Mouse (Mus musculus): ENCODE measurements around the gene C1qtnf2. TPM values are rescaled to one million over a fixed set of nuclear protein-coding genes. Genes with fewer than 3 reads are reported as not detected.

C1qtnf2 gene
- polyA plus RNA-seq, 1 experiment, result not detected

GRCm38 (mm10) chr11:43531619-43532018 lies 57.5 kb downstream of the C1qtnf2 start:
- TF ChIP-seq CTCF (IDR thresholded peaks at IDR 0.05; ENCODE audit: low read depth, low read length) (no peak), POLR2A (IDR thresholded peaks at IDR 0.05; ENCODE audit: insufficient read depth, low read length) (no peak), EP300 (IDR thresholded peaks at IDR 0.05; ENCODE audit: insufficient read depth, low read depth, low read length) (no peak)
- Histone ChIP-seq H3K27me3 (ENCODE audit: control insufficient read depth, insufficient read depth, low read length, poor library complexity, severe bottlenecking) (no peaks in the 10 kb centered on the region), H3K9me3 (replicated peaks; ENCODE audit: control insufficient read depth, insufficient read depth, low read length, poor library complexity, severe bottlenecking) (no peaks in the 10 kb centered on the region), H3K9ac (ENCODE audit: low read depth, poor library complexity, severe bottlenecking) (no peak overlapping the region), H3K36me3 (ENCODE audit: control insufficient read depth, insufficient read depth, low read length, poor library complexity, severe bottlenecking) (no peaks in the 10 kb centered on the region), H3K27ac (ENCODE audit: insufficient read depth, low read length) (no peak overlapping the region), H3K4me1 (ENCODE audit: control insufficient read depth, insufficient read depth, low read length) (peaks cover 2% of the 10 kb centered on the region), H3K4me3 (ENCODE audit: low read depth, low read length) (no peak overlapping the region)

- H3K27ac ChIP-seq (ENCODE audit: insufficient read depth, low read length), result no peak overlapping the region
- no peak for TF ChIP-seq EP300 (IDR thresholded peaks at IDR 0.05; ENCODE audit: insufficient read depth, low read depth, low read length)
- TF ChIP-seq POLR2A (IDR thresholded peaks at IDR 0.05; ENCODE audit: insufficient read depth, low read length), result no peak
- TF ChIP-seq CTCF (IDR thresholded peaks at IDR 0.05; ENCODE audit: low read depth, low read length), result no peak
- H3K27me3 ChIP-seq (ENCODE audit: control insufficient read depth, insufficient read depth, low read length, poor library complexity, severe bottlenecking), result no peaks in the 10 kb centered on the region
- peaks cover 2% of the 10 kb centered on the region for H3K4me1 ChIP-seq (ENCODE audit: control insufficient read depth, insufficient read depth, low read length)
- no peak overlapping the region for H3K9ac ChIP-seq (ENCODE audit: low read depth, poor library complexity, severe bottlenecking)
- H3K4me3 ChIP-seq (ENCODE audit: low read depth, low read length), result no peak overlapping the region
- H3K36me3 ChIP-seq (ENCODE audit: control insufficient read depth, insufficient read depth, low read length, poor library complexity, severe bottlenecking), result no peaks in the 10 kb centered on the region
- no peaks in the 10 kb centered on the region for H3K9me3 ChIP-seq (replicated peaks; ENCODE audit: control insufficient read depth, insufficient read depth, low read length, poor library complexity, severe bottlenecking)
Observed at GRCm38 (mm10) chr11:43537074-43537473, 63.0 kb downstream of the C1qtnf2 start.

- Histone ChIP-seq H3K9ac (ENCODE audit: low read depth, poor library complexity, severe bottlenecking) (no peak overlapping the region), H3K9me3 (replicated peaks; ENCODE audit: control insufficient read depth, insufficient read depth, low read length, poor library complexity, severe bottlenecking) (no peaks in the 10 kb centered on the region), H3K4me3 (ENCODE audit: low read depth, low read length) (no peak overlapping the region), H3K27me3 (ENCODE audit: control insufficient read depth, insufficient read depth, low read length, poor library complexity, severe bottlenecking) (no peaks in the 10 kb centered on the region), H3K27ac (ENCODE audit: insufficient read depth, low read length) (no peak overlapping the region), H3K36me3 (ENCODE audit: control insufficient read depth, insufficient read depth, low read length, poor library complexity, severe bottlenecking) (no peaks in the 10 kb centered on the region), H3K4me1 (ENCODE audit: control insufficient read depth, insufficient read depth, low read length) (peaks cover 2% of the 10 kb centered on the region)
- no peak for TF ChIP-seq POLR2A (IDR thresholded peaks at IDR 0.05; ENCODE audit: insufficient read depth, low read length)
- TF ChIP-seq CTCF (IDR thresholded peaks at IDR 0.05; ENCODE audit: low read depth, low read length), result no peak
- no peak for TF ChIP-seq EP300 (IDR thresholded peaks at IDR 0.05; ENCODE audit: insufficient read depth, low read depth, low read length)
Observed at GRCm38 (mm10) chr11:43539863-43540262, 65.8 kb downstream of the C1qtnf2 start.

Other genes starting within 250 kb of the C1qtnf2 start
- 200 and 202 TPM in 2 replicates for gene Pttg1, start 48.0 kb upstream of the C1qtnf2 start, polyA plus RNA-seq (2011; ENCODE audit: insufficient read depth, insufficient read length, low read depth, missing spikeins)
- gene Slu7, start 40.5 kb upstream of the C1qtnf2 start, polyA plus RNA-seq (2011; ENCODE audit: insufficient read depth, insufficient read length, low read depth, missing spikeins), result 50.7 and 51.1 TPM in 2 replicates
- 3.8 and 4.9 TPM in 2 replicates for gene Ccnjl, start 54.5 kb downstream of the C1qtnf2 start, polyA plus RNA-seq (2011; ENCODE audit: insufficient read depth, insufficient read length, low read depth, missing spikeins)
- 0.99 and 1.2 TPM in 2 replicates for gene 4933415A04Rik, start 112.8 kb downstream of the C1qtnf2 start, polyA plus RNA-seq (2011; ENCODE audit: insufficient read depth, insufficient read length, low read depth, missing spikeins)
- gene Fabp6, start 127.3 kb downstream of the C1qtnf2 start, polyA plus RNA-seq (2011; ENCODE audit: insufficient read depth, insufficient read length, low read depth, missing spikeins), result not detected in 2 replicates
- 87.5 and 88.6 TPM in 2 replicates for gene Pwwp2a, start 207.7 kb downstream of the C1qtnf2 start, polyA plus RNA-seq (2011; ENCODE audit: insufficient read depth, insufficient read length, low read depth, missing spikeins)

Data from ES-Bruce4 (cell line).